Mouse (Mus musculus) activated CD4-positive, CD25-positive, alpha-beta regulatory T cell, adult 4 months (primary cell): ENCODE results near the gene Trim17. TPM values are rescaled to one million over a fixed set of nuclear protein-coding genes. Genes with fewer than 3 reads are reported as not detected.

Experiments
- ATAC-seq: one replicate; pipeline ENCODE4 v1.8.0; 2017
- polyA plus RNA-seq, 2 experiments: library from polyadenylated mRNA; unstranded; fragments of 100-300 nt; shearing (Covaris generic); gene quantifications; one replicate each; pipeline ENCODE4 v1.2.1; 2017

Trim17 gene
- polyA plus RNA-seq, 2 experiments from 2014 or later = 0.17 to 0.20 TPM

DNA sequence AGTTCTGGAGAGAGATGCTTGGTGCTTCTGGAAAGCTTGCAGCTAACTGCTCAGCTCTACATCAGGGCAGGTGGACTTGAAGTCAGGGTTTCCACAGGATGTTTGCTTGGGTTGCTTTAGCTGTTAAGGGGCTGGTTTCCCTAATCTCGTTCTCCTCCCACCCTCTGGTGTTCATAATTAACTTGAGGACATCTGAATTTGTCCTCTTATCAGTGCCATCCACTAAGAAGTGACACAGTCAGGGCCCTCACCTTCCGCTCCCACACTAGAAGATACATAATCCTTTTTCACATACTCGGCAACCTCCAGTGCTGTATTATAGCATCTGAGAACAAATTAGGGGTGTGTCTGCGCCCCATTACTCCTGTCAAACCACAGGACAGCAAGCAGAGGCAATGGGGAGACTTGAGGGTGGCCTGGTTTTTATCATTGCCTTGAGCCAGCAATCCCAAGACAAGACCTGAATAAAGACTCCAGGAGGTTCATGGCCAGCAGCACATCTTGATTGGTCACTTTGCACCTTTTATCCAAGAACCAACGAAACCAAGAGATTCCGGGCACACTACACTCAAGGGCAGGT, 38.7 kb downstream of the Trim17 start:
- no peak for ATAC-seq

DNA sequence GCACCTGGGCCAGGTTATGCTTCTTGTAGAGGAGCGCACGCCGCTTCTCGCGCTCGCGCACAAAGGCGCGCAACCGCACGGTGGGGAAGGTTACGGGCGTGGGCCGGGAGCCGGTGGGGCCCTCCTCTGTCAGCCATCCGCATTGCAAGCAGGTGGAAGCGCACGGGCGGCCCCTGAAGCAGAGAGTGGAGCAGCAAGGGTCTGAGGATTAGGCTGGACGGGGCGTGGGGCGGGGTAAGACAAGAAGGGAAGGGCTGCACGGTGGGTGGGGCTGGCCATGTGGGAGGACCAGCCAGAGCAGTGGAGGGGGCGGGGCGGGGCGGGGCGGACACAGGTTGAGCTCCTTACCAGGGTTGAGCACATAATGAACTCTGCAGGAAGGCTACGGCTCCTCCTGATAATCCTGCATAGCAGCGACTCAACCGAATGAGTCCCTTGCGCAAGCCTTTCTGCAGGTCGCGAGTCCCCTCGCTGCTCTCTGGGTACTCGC, 39.9 kb downstream of the Trim17 start:
- no peak for ATAC-seq

DNA sequence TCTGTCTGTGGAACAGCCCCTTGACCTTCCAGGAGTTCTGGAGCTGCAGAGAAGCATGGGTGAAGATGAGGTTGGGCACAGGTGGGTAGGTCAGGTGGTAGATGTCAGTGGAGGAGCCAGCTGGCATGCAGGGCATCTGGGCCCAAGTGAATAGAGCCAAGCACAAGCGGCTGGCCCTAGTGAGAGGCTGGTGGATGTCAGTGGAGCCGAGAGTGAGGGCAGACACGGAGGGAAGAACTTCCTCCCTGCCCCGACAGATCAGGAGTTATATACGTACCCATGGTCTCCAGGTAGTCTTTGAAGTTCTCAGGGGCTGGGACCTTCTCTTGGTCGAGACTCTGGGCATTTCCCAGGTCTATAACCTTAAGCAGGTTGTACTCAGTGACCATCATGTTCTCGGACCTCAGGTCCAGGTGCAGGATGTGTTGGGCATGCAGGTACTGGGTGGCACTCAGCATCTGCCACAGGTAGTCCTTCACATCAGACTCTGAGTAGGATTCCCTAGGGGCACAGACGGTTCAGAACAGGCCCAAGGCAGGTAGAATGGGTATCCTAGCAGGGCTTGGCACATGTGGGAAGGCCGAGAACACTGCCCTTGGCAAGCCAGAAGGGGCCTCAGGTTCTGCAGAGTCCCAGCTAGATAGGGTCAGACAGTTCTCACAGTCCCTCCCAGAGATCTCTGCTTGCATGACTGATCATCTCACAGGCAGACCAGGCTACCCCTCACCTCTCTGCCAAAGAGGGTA, 40.7 kb downstream of the Trim17 start:
- ATAC-seq = no peak

DNA sequence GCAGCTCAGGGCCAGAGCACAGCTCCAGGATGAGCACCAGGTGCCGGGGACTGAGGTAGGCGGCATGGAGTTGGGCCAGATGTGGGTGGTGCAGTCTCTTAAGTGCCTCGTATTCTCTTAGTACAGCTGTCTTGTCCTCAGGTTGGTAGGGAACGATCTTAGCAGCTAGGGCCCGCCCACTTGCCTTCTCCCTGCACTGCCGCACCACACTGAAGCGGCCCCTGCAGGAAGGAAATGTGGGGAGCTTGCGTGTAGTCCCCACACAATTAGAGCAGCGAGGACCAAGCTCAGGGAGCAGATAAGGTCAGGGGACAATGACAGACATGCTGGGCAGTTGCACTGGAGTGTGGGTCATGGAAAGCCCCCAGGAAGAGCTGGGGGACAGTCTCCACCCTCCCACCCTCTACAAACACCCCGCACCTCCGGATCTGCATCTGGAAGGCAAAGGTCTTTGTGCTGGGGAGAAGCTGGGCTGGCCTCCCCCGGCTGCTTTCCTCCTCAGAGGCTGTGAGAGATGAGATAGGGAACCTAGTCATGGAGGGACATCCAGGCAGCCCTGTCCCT, 41.4 kb downstream of the Trim17 start:
- ATAC-seq = peak; percentile 46

DNA sequence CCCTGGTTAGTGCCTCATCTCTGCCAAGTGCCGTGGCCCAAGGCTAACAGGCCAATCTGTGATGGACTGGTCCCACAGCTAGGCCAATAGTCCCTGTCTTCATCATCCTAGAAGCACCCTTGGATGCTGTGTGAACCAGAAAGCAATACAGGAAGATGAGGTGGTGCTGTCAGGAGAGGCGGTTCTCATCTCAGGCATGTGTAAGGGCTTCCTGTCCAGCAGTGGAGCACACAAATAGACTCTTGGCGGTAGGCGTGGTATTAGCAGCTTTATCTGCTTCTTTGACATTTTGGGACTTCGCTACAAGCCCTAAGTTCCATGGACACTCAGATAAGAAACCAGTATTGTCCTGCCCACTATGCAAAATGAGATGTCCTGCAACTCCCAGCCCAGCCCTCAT, 43.1 kb downstream of the Trim17 start:
- no peak for ATAC-seq

DNA sequence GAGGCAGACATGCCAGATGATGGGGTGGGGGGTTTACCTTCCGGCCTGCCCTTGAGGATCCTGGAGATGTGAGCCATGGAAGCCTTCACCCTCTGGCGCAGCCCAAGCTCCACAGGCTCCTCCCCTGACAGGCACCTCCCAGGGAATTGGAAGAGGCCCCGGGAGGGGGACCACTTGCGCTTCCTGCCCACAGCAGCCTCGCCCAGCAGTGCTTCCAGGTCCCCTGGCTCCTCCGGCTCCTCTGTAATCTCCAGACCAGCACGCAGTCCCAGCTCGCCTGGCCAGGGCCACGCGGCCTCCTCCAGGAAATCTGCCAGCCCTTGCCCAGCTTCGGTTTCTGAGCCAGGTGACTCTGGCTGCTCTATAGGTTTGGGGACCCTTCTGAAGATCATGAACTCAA, 44.7 kb downstream of the Trim17 start:
- no peak for ATAC-seq

DNA sequence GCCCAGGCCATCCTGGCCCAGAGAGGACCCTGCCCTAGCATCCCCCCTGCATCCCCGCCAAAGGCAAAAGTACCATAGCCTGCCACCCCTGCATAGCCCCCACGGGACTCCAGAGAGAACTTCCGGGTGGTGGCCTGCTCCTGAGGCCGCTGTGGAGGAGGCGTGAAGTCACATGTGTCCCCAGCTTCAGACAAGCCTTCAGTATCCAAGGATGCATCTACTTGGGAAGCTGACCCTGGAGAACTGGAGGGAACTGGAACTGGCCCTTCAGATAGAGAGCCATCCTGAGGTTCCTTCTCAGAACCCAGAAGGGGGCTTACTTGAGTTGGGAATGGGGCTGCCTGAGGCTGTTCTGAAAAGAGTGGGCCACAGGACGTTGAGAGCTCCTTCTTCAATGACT, 45.3 kb downstream of the Trim17 start:
- ATAC-seq = no peak

DNA sequence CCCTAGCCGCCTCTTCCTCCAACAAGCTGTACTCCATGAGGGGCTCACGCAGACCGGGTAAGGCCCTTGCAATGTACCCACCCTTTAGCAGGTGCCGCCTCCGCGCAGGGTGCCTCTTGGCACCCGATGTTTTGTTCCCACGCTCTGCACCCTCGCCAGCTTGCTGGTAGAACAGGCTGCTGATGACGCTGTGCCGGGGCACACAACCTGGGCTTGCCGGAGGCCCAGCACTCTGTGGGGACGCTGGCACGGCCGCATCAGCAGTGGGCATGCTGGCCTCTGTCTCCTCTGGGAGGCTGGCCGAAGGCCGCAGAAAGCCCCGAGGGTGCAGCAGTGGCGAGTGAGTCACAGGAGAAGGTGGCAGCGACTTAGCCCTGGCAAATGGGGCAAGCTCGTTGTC, 46.1 kb downstream of the Trim17 start:
- no peak for ATAC-seq

DNA sequence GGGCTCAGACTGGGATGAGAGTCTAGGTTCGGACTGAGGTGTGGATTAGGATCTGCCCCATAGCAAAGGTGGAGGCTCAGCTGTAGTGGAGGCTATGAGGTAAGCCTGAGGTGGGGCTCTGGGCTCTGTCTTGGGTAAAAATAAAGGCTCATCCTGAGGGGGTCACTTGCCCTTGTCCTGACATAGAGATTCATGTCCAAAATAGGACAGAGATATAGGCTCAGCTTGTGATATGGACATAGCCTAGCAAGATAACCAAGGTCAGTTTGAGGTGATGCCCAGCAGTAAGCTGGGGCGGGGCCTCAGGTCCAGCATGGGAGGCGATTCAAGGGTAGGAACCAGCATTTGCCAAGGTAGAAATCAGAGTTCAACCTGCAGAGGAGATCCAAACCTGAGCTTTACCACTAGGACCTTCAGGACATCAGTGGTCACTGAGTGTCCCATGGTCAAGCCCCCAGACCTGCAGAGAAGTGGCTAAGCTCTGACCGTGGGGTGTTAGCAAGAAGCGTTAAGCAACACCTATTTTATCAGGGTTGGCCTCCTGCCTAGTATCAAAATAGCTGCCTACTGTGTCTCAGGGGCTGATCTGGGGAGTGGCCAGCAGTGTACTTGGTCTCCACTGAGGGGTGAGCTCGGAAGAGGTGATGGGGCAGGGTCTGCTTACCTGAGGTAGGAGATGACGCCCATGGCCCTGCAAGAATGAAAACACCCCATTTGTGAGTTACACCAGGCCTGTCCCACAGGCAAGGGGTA, 48.0 kb downstream of the Trim17 start:
- ATAC-seq = no peak

DNA sequence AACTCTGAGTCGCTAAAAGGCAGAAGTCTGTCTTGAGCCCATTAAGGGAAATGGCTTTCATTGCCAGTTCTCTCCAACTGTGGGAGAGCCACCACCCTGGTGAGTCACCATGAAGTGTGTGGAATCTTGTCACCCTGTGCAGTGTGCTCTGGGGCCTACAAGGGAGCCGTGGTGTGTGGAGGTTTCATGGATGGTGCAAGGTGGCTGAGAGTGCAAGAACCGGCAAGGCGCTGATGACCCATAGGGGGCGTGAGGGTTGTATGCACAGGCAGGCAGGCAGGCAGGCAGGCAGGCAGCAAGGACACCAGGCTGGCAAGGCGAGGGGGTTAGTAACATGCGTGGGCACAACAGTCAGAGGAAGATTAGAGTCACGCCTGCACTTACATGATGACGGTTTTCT, 60.6 kb downstream of the Trim17 start:
- ATAC-seq = no peak

Other genes with a start within 250 kb of the Trim17 start
- not detected for gene Olfr318, start 230.7 kb upstream of the Trim17 start, polyA plus RNA-seq
- gene Olfr317, start 215.5 kb upstream of the Trim17 start, polyA plus RNA-seq = not detected
- not detected for gene Olfr316, start 202.0 kb upstream of the Trim17 start, polyA plus RNA-seq
- not detected for gene Olfr315, start 181.5 kb upstream of the Trim17 start, polyA plus RNA-seq
- not detected for gene Olfr314, start 171.7 kb upstream of the Trim17 start, polyA plus RNA-seq
- not detected for gene Fam183b, start 152.7 kb upstream of the Trim17 start, polyA plus RNA-seq
- gene Olfr313, start 139.7 kb upstream of the Trim17 start, polyA plus RNA-seq = not detected
- gene Olfr312, start 125.4 kb upstream of the Trim17 start, polyA plus RNA-seq = under 1 TPM in 1 of 2 experiments, not detected in 1; 0.20 TPM
- under 1 TPM in 1 of 2 experiments, not detected in 1; 0.28 TPM for gene Olfr311, start 115.4 kb upstream of the Trim17 start, polyA plus RNA-seq
- gene Gm12258, start 107.5 kb upstream of the Trim17 start, polyA plus RNA-seq = 10 to 100 TPM in 1 of 2 experiments, 1 to 10 TPM in 1; 9.8 to 10.5 TPM
- 1 to 10 TPM; 6.4 to 9.2 TPM for gene 2810021J22Rik, start 87.5 kb upstream of the Trim17 start, polyA plus RNA-seq
- 1 to 10 TPM; 7.4 to 7.7 TPM for gene Zfp39, start 50.5 kb upstream of the Trim17 start, polyA plus RNA-seq
- not detected for gene Btnl10, start 36.8 kb upstream of the Trim17 start, polyA plus RNA-seq
- 10 to 100 TPM; 11.4 to 17.9 TPM for gene Rnf187, start 15.8 kb upstream of the Trim17 start, polyA plus RNA-seq
- gene Hist3h2ba, start 5.8 kb upstream of the Trim17 start, polyA plus RNA-seq = 1 to 10 TPM; 1.8 to 4.2 TPM
- 1 to 10 TPM; 3.5 to 5.4 TPM for gene Hist3h2a, start within 50 bp of the Trim17 start, polyA plus RNA-seq
- gene Trim11, start 23.4 kb downstream of the Trim17 start, polyA plus RNA-seq = 10 to 100 TPM; 18.5 to 22.2 TPM
- not detected for gene Obscn, start 181.7 kb downstream of the Trim17 start, polyA plus RNA-seq
- gene Iba57, start 209.1 kb downstream of the Trim17 start, polyA plus RNA-seq = 1 to 10 TPM; 1.3 to 1.8 TPM
- gene Gjc2, start 228.5 kb downstream of the Trim17 start, polyA plus RNA-seq = not detected
- gene Guk1, start 237.5 kb downstream of the Trim17 start, polyA plus RNA-seq = 10 to 100 TPM; 60.2 to 63.5 TPM
- 10 to 100 TPM; 49.4 to 50.0 TPM for gene Mrpl55, start 247.8 kb downstream of the Trim17 start, polyA plus RNA-seq